Mouse (Mus musculus): ENCODE results near the gene Ubtd2. TPM values are rescaled to one million over a fixed set of nuclear protein-coding genes. Genes with fewer than 3 reads are reported as not detected.

Ubtd2 gene
- polyA plus RNA-seq, 1 experiment from 2014 or later, result 25.1 TPM

DNA sequence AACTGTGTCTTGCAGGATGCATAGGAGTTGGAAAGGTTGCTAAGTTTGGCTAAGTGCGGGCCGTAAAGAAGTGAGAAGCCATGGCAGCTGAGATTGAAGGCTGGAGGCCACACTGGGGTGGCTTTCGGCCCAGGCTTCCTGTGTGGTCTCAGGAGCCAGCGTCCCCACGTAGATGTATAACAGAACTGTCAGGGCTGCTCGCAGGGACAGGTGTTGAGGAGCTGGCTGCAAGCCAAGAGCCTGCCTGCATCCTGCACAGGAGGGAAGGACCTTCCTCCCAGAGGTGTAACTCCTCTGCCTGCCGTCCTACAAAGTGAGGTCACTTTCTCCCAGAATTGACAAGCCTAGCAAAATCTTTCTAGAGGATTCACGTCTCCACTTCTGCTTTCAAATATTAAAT, 103.5 kb downstream of the Ubtd2 start:
- ATAC-seq (no peak), DNase-seq (ENCODE audit: low spot score) (no peak)
- H3K4me2 ChIP-seq (replicated peaks; ENCODE audit: low read depth, low read length), result no peak overlapping the region
- H3K9me3 ChIP-seq (ENCODE audit: low read length), result no peaks in the 10 kb centered on the region
- no peaks in the 10 kb centered on the region for H3K36me3 ChIP-seq (ENCODE audit: insufficient read depth, low read length)
- 18% methylated on average over 8 of the region's 8 CpGs for WGBS
- H3K27ac ChIP-seq (ENCODE audit: low read length), result no peak overlapping the region
- H3K4me3 ChIP-seq (ENCODE audit: low read depth, low read length), result no peak overlapping the region
- H3K27me3 ChIP-seq (replicated peaks; ENCODE audit: insufficient read depth, low read length), result no peaks in the 10 kb centered on the region
- no peak overlapping the region for H3K9ac ChIP-seq (replicated peaks; ENCODE audit: low read depth)
- peaks cover under 1% of the 10 kb centered on the region; the same call in 1 of the 2 replicates for H3K4me1 ChIP-seq (ENCODE audit: insufficient read depth, low read depth, low read length)
- TF ChIP-seq CTCF (IDR thresholded peaks at IDR 0.05) (no peak), EP300 (IDR thresholded peaks at IDR 0.05) (no peak)

DNA sequence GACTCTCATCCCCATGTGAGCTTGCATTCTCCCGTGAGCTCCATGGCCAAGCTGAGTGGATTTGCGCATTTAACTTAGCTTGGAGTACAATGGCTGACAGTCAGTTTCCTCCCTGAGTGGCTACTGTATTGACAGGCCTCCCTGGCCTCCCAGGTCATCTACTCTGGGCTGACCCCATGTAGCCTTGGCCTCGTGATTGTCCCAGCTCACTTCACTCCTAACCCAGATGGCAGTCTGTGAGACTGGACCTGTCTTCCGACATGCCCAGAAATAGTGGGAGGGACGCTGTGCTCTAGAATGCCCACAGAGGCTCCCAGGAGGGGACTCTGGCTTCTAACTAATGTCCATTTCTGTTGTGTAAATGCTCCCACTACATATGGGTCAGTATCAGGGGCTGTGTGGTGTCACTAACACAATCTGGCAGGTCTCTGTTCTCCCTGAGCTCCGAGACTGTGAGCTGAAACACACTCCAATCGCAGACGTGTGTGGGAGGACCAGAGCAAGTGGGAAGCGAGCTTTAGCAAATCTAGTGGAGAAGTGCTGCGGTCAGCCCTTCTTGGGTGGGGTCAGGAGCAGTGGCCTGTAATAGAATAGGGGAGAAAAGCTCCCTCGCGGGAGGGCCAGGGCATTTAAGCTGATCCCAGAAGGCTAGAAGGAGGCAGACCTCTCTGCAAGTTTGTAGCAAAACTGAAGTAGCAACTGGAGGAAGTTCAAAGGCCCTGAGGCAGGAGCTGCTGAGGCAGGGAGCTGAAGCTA, 105.0 kb downstream of the Ubtd2 start:
- H3K4me2 ChIP-seq (replicated peaks; ENCODE audit: low read depth, low read length), result no peak overlapping the region
- H3K27ac ChIP-seq (ENCODE audit: low read length), result no peak overlapping the region
- 84% methylated on average over 12 of the region's 12 CpGs for WGBS
- ATAC-seq (no peak), DNase-seq (ENCODE audit: low spot score) (no peak)
- H3K4me1 ChIP-seq (ENCODE audit: insufficient read depth, low read depth, low read length), result no peaks in the 10 kb centered on the region
- no peak overlapping the region for H3K4me3 ChIP-seq (ENCODE audit: low read depth, low read length)
- H3K9ac ChIP-seq (replicated peaks; ENCODE audit: low read depth), result no peak overlapping the region
- no peaks in the 10 kb centered on the region for H3K36me3 ChIP-seq (ENCODE audit: insufficient read depth, low read length)
- H3K27me3 ChIP-seq (replicated peaks; ENCODE audit: insufficient read depth, low read length), result no peaks in the 10 kb centered on the region
- TF ChIP-seq EP300 (IDR thresholded peaks at IDR 0.05) (no peak), CTCF (IDR thresholded peaks at IDR 0.05) (no peak)
- no peaks in the 10 kb centered on the region for H3K9me3 ChIP-seq (ENCODE audit: low read length)

DNA sequence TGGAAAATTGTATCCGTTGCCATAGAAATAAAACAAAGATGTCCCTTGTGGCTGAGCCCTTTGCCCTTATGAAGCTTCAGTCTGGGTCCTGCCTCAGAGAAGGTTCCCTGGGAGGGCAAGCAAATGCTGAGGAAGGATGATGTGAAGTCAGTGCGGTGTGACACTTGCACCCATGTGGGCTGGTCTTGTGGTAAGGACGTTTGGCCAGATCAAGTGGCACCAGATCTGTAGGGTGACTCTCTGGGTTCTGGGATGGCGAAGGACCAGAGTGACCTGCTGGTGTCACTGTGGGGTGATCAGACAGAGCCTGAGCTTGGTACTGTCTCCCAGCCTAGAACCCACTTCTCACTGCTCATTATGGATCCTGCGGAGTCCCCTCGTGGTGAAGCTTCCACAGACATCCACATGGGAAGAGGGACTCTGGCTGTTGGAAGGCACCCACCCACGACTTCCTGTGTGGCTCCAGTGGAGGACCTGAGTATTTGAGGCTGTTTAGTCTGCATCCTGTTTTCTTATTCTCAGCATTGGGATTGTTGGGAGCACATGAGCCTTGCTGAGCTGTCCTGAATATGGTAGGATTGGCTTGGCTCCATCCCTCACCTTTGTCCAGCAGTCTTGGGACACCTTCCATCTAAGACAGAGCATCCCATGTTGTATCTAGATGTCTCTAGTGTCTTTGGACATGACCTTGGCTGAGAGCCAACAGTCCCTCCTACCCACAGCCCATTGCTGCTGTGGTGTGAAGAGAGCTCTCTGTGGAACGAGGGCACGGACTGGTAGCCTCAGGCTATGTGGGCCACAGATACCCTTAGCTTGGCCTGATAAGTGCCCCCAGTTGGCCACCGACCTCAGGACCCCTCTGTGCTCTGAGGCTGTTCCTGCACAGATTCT, 106.5 kb downstream of the Ubtd2 start:
- H3K36me3 ChIP-seq (ENCODE audit: insufficient read depth, low read length), result no peaks in the 10 kb centered on the region
- 76% methylated on average over 10 of the region's 10 CpGs for whole genome bisulfite sequencing
- ATAC-seq, result peak; percentile 32
- no peaks in the 10 kb centered on the region for H3K9me3 ChIP-seq (ENCODE audit: low read length)
- H3K4me2 ChIP-seq (replicated peaks; ENCODE audit: low read depth, low read length), result no peak overlapping the region
- H3K9ac ChIP-seq (replicated peaks; ENCODE audit: low read depth), result no peak overlapping the region
- H3K4me3 ChIP-seq (ENCODE audit: low read depth, low read length), result no peak overlapping the region
- TF ChIP-seq EP300 (IDR thresholded peaks at IDR 0.05), result no peak
- peak; percentile 40 for TF ChIP-seq CTCF (IDR thresholded peaks at IDR 0.05)
- no peaks in the 10 kb centered on the region for H3K4me1 ChIP-seq (ENCODE audit: insufficient read depth, low read depth, low read length)
- H3K27me3 ChIP-seq (replicated peaks; ENCODE audit: insufficient read depth, low read length), result no peaks in the 10 kb centered on the region
- no peak for DNase-seq (ENCODE audit: low spot score)
- H3K27ac ChIP-seq (ENCODE audit: low read length), result no peak overlapping the region

DNA sequence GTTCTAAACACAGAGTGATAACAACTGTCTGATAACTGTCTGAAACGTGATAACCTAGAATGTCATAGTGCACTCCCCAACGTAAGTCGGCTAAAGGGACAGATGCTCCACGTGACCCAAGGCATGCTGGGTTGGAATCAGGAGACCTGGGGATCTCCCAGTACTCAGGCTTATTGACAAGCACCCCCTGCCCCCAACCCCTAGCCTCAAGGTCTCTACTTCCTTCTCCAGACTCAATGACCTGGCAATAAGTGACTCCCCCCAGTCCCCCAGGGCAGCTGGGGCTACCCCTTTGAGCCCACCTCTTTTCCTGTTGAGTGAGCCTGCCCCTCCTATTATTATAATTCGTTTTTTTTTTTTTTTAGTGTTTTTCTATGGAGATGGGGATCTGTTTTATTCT, 107.5 kb downstream of the Ubtd2 start:
- TF ChIP-seq EP300 (IDR thresholded peaks at IDR 0.05) (no peak), CTCF (IDR thresholded peaks at IDR 0.05) (no peak)
- no peaks in the 10 kb centered on the region for H3K27me3 ChIP-seq (replicated peaks; ENCODE audit: insufficient read depth, low read length)

DNA sequence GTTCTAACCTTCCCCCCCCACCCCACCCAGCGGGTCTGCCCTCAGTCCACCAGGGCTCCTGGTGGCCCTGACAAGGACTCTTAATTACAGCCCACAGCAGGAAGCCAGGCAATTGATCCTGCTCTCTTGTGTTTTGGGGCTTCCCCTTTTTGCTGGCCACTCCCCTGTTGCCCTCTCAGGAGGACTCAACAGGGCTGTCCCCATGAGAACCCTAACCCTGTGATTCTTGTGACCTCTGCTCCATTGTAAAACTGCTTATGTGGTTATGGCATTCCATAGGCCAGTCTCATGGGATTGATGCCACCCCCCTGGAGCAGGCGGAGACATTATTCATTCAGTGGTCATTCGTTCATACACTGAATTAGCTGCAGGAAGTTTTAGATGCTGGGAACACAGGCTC, 108.5 kb downstream of the Ubtd2 start:
- no peak for TF ChIP-seq EP300 (IDR thresholded peaks at IDR 0.05)
- TF ChIP-seq CTCF (IDR thresholded peaks at IDR 0.05), result no peak
- DNase-seq (ENCODE audit: low spot score), result no peak
- H3K9me3 ChIP-seq (ENCODE audit: low read length), result no peaks in the 10 kb centered on the region
- no peaks in the 10 kb centered on the region for H3K36me3 ChIP-seq (ENCODE audit: insufficient read depth, low read length)
- H3K4me3 ChIP-seq (ENCODE audit: low read depth, low read length), result no peak overlapping the region
- H3K27ac ChIP-seq (ENCODE audit: low read length), result no peak overlapping the region
- H3K9ac ChIP-seq (replicated peaks; ENCODE audit: low read depth), result no peak overlapping the region
- H3K4me2 ChIP-seq (replicated peaks; ENCODE audit: low read depth, low read length), result no peak overlapping the region
- no peaks in the 10 kb centered on the region; the same call in 1 of the 2 replicates for H3K4me1 ChIP-seq (ENCODE audit: insufficient read depth, low read depth, low read length)
- 65% methylated on average over 3 of the region's 3 CpGs for WGBS
- ATAC-seq, result no peak
- no peaks in the 10 kb centered on the region for H3K27me3 ChIP-seq (replicated peaks; ENCODE audit: insufficient read depth, low read length)

More for the DNA sequence above, 107.5 kb downstream of the Ubtd2 start:
- no peak overlapping the region for H3K4me3 ChIP-seq (ENCODE audit: low read depth, low read length)
- H3K4me1 ChIP-seq (ENCODE audit: insufficient read depth, low read depth, low read length), result no peaks in the 10 kb centered on the region; the same call in 1 of the 2 replicates
- no peak overlapping the region for H3K9ac ChIP-seq (replicated peaks; ENCODE audit: low read depth)
- whole genome bisulfite sequencing, result 72% methylated on average over 5 of the region's 5 CpGs
- no peaks in the 10 kb centered on the region for H3K36me3 ChIP-seq (ENCODE audit: insufficient read depth, low read length)
- DNase-seq (ENCODE audit: low spot score), result no peak
- no peak overlapping the region for H3K4me2 ChIP-seq (replicated peaks; ENCODE audit: low read depth, low read length)
- no peak for ATAC-seq
- no peaks in the 10 kb centered on the region for H3K9me3 ChIP-seq (ENCODE audit: low read length)
- H3K27ac ChIP-seq (ENCODE audit: low read length), result no peak overlapping the region

DNA sequence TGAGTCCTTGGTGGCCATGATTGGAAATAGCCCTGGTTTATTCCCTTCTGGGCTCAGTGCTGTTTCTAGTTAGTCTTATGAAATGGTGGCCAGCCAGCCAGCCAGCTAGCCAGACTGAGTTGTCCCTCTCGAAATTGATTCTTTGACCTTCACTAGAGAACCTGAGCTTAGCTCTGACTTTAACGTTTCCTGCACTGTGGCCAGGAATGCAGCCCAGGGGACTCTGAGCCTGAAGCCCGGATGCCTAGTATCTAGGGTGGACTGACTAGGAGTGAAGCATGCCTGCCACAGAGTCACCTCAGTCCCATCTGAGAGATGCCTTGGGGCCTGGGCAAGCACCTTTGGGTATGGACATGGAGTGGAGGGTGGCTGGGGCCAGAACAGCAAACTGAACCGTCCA, 109.5 kb downstream of the Ubtd2 start:
- TF ChIP-seq CTCF (IDR thresholded peaks at IDR 0.05) (no peak), EP300 (IDR thresholded peaks at IDR 0.05) (no peak)
- no peak; the same call in 1 of the 2 replicates for ATAC-seq
- Histone ChIP-seq H3K9me3 (ENCODE audit: low read length) (no peaks in the 10 kb centered on the region), H3K4me2 (replicated peaks; ENCODE audit: low read depth, low read length) (no peak overlapping the region), H3K36me3 (ENCODE audit: insufficient read depth, low read length) (no peaks in the 10 kb centered on the region), H3K27me3 (replicated peaks; ENCODE audit: insufficient read depth, low read length) (no peaks in the 10 kb centered on the region), H3K27ac (ENCODE audit: low read length) (no peak overlapping the region), H3K4me3 (ENCODE audit: low read depth, low read length) (no peak overlapping the region), H3K4me1 (ENCODE audit: insufficient read depth, low read depth, low read length) (no peaks in the 10 kb centered on the region; the same call in 1 of the 2 replicates), H3K9ac (replicated peaks; ENCODE audit: low read depth) (no peak overlapping the region)
- no peak for DNase-seq (ENCODE audit: low spot score)
- 50% methylated on average over 4 of the region's 4 CpGs for WGBS

Measured in lung, postnatal 0 days (tissue).